Mouse (Mus musculus) right cerebral cortex, postnatal 4 days (tissue): ENCODE data around the gene 9630041A04Rik.
A peak's percentile ranks its signal among the peaks of the same experiment; 100 is the strongest.

Experiments used
- DNase-seq: peaks from one replicate; pipeline ENCODE4 v3.0.0-alpha.2; 2022

9630041A04Rik gene

GRCm38 (mm10) chr9:101919324-101919723 is 57.7 kb downstream of the 9630041A04Rik start:
- no peak for DNase-seq

- DNase-seq, result no peak
Observed at GRCm38 (mm10) chr9:101922846-101923245, 61.2 kb downstream of the 9630041A04Rik start.

- no peak for DNase-seq
Observed at GRCm38 (mm10) chr9:101924829-101925228, 63.2 kb downstream of the 9630041A04Rik start.

GRCm38 (mm10) chr9:101933946-101934573 is 72.4 kb downstream of the 9630041A04Rik start:
- DNase-seq, result no peak

GRCm38 (mm10) chr9:101934887-101935286 is 73.2 kb downstream of the 9630041A04Rik start:
- no peak for DNase-seq

GRCm38 (mm10) chr9:101938066-101938465 is 76.4 kb downstream of the 9630041A04Rik start:
- no peak for DNase-seq

GRCm38 (mm10) chr9:101939006-101939405 is 77.4 kb downstream of the 9630041A04Rik start:
- peak; percentile 54 for DNase-seq

- no peak for DNase-seq
Observed at GRCm38 (mm10) chr9:101940182-101940581, 78.5 kb downstream of the 9630041A04Rik start.

- DNase-seq, result no peak
Observed at GRCm38 (mm10) chr9:101942058-101942669, 80.5 kb downstream of the 9630041A04Rik start.

GRCm38 (mm10) chr9:101945326-101945725 is 83.7 kb downstream of the 9630041A04Rik start:
- no peak for DNase-seq

- no peak for DNase-seq
Observed at GRCm38 (mm10) chr9:101945814-101946213, 84.2 kb downstream of the 9630041A04Rik start.

GRCm38 (mm10) chr9:101950101-101950500 is 88.5 kb downstream of the 9630041A04Rik start:
- no peak for DNase-seq

GRCm38 (mm10) chr9:101954529-101954928 is 92.9 kb downstream of the 9630041A04Rik start:
- DNase-seq, result no peak

GRCm38 (mm10) chr9:101956228-101956627 is 94.6 kb downstream of the 9630041A04Rik start:
- DNase-seq, result no peak

- no peak for DNase-seq
Observed at GRCm38 (mm10) chr9:101971806-101972205, 110.2 kb downstream of the 9630041A04Rik start.

- no peak for DNase-seq
Observed at GRCm38 (mm10) chr9:101972314-101972713, 110.7 kb downstream of the 9630041A04Rik start.

GRCm38 (mm10) chr9:101976884-101977465 is 115.3 kb downstream of the 9630041A04Rik start:
- DNase-seq, result no peak

- DNase-seq, result no peak
Observed at GRCm38 (mm10) chr9:101981161-101981560, 119.5 kb downstream of the 9630041A04Rik start.

- no peak for DNase-seq
Observed at GRCm38 (mm10) chr9:101982378-101982777, 120.7 kb downstream of the 9630041A04Rik start.

- DNase-seq, result no peak
Observed at GRCm38 (mm10) chr9:101986910-101987309, 125.3 kb downstream of the 9630041A04Rik start.

GRCm38 (mm10) chr9:101990032-101990431 is 128.4 kb downstream of the 9630041A04Rik start:
- no peak for DNase-seq

- no peak for DNase-seq
Observed at GRCm38 (mm10) chr9:101990836-101991235, 129.2 kb downstream of the 9630041A04Rik start.
